Mouse (Mus musculus) embryonic facial prominence, embryonic 14.5 days (tissue): ENCODE measurements around the gene Spsb1. TPM values are rescaled to one million over a fixed set of nuclear protein-coding genes. Genes with fewer than 3 reads are reported as not detected.
A peak's percentile ranks its signal among the peaks of the same experiment; 100 is the strongest.

ENCODE experiments used
- ATAC-seq: fragments of 200-750 bp; cut with Nextera tagmentation; 2 replicates; pipeline ENCODE4 v1.8.0; 2017; ENCODE audit warnings: low read depth, moderate number of reproducible peaks, moderate TSS enrichment
- DNase-seq: peaks from one replicate; pipeline ENCODE4 v3.0.0-alpha.2; 2015; ENCODE audit warnings: low spot score
- H3K27ac ChIP-seq: fragments of 300-500 bp; sonication (generic); replicated peaks from 2 replicates; pipeline ENCODE4 v1.5.1; 2014; ENCODE audit warnings: low read depth, mild to moderate bottlenecking, low read length, moderate library complexity
- H3K27me3 ChIP-seq: fragments of 300-500 bp; sonication (generic); replicated peaks from 2 replicates; pipeline ENCODE4 v1.6.1; 2014; ENCODE audit warnings: low read length; ENCODE audit not compliant: control insufficient read depth, insufficient read depth
- H3K36me3 ChIP-seq: fragments of 300-500 bp; sonication (generic); 2 replicates; pipeline ENCODE4 v1.6.1; 2014; ENCODE audit warnings: low read length, mixed read lengths; ENCODE audit not compliant: control insufficient read depth, insufficient read depth
- H3K4me1 ChIP-seq: fragments of 300-500 bp; sonication (generic); 2 replicates; pipeline ENCODE4 v1.6.1; 2014; ENCODE audit warnings: antibody characterized with exemption, low read length; ENCODE audit not compliant: control insufficient read depth, insufficient read depth
- H3K4me2 ChIP-seq: fragments of 300-500 bp; sonication (generic); 2 replicates; pipeline ENCODE4 v1.6.1; 2014; ENCODE audit warnings: low read depth, mild to moderate bottlenecking, low read length, moderate library complexity, mixed read lengths
- H3K4me3 ChIP-seq: fragments of 300-500 bp; sonication (generic); 2 replicates; pipeline ENCODE4 v1.5.1; 2014; ENCODE audit warnings: low read depth, mild to moderate bottlenecking, low read length
- H3K9ac ChIP-seq: fragments of 300-500 bp; sonication (generic); 2 replicates; pipeline ENCODE4 v1.6.1; 2014; ENCODE audit warnings: low read depth, mild to moderate bottlenecking, low read length, moderate library complexity, mixed read lengths
- H3K9me3 ChIP-seq: fragments of 300-500 bp; sonication (generic); 2 replicates; pipeline ENCODE4 v1.6.1; 2016; ENCODE audit warnings: low read length; ENCODE audit not compliant: control insufficient read depth
- WGBS: fragments of 180-500 bp; shearing (Covaris S2); extraction: QIAGEN DNeasy Blood & Tissue Kit; methylation state at CpG from one replicate; pipeline ENCODE4 v1.1.7; 2014; 5-methylcytosine and 5-hydroxymethylcytosine counted together
- polyA plus RNA-seq: library from polyadenylated mRNA; unstranded; fragments of >200 nt; fragmentation: Nextera tagmentation; extraction: Ambion mirVana; gene quantifications from 2 replicates; pipeline ENCODE4 v1.2.1, GENCODE M21; 2014

Gene Spsb1
- polyA plus RNA-seq, 1 experiment from 2014 or later: 19.6 TPM

GRCm38 (mm10) chr4:149930755-149931154, 24.1 kb downstream of the Spsb1 start:
- no peaks in the 10 kb centered on the region for H3K36me3 ChIP-seq
- H3K4me2 ChIP-seq: no peak overlapping the region
- ATAC-seq (no peak), DNase-seq (no peak)
- H3K9ac ChIP-seq: peak overlapping the region; percentile 14; the same call in 1 of the 2 replicates
- WGBS: 50% methylated on average over 3 of the region's 3 CpGs
- H3K9me3 ChIP-seq: 0 out of 2 replicates have a peak, but pooled peaks cover 3% of the 10 kb centered on the region
- no peak overlapping the region for H3K27ac ChIP-seq
- H3K27me3 ChIP-seq: no peaks in the 10 kb centered on the region
- no peak overlapping the region for H3K4me3 ChIP-seq
- H3K4me1 ChIP-seq: no peaks in the 10 kb centered on the region

- 47% methylated on average over 4 of the region's 5 CpGs for WGBS
- H3K4me2 ChIP-seq: no peak overlapping the region
Observed at GRCm38 (mm10) chr4:149923014-149923413, 31.8 kb downstream of the Spsb1 start.

GRCm38 (mm10) chr4:149922121-149922718, 32.6 kb downstream of the Spsb1 start:
- peak; percentile 53; the same call in 1 of the 2 replicates for ATAC-seq
- H3K9ac ChIP-seq: 0 out of 2 replicates have a peak overlapping the region, but pooled peaks have one; percentile 30
- peak overlapping the region; percentile 83 for H3K27ac ChIP-seq
- no peaks in the 10 kb centered on the region for H3K36me3 ChIP-seq
- H3K4me3 ChIP-seq: no peak overlapping the region
- 0 out of 2 replicates have a peak overlapping the region, but pooled peaks have one; percentile 9 for H3K4me2 ChIP-seq
- peak; percentile 78 for DNase-seq
- peaks cover 55% of the 10 kb centered on the region for H3K4me1 ChIP-seq
- H3K27me3 ChIP-seq: no peaks in the 10 kb centered on the region
- 0 out of 2 replicates have a peak, but pooled peaks cover 6% of the 10 kb centered on the region for H3K9me3 ChIP-seq
- 21% methylated on average over 14 of the region's 14 CpGs for WGBS

More at GRCm38 (mm10) chr4:149923014-149923413, 31.8 kb downstream of the Spsb1 start:
- DNase-seq: no peak
- no peaks in the 10 kb centered on the region for H3K36me3 ChIP-seq
- H3K9me3 ChIP-seq: 0 out of 2 replicates have a peak, but pooled peaks cover 6% of the 10 kb centered on the region
- H3K27ac ChIP-seq: no peak overlapping the region; the same call in 1 of the 2 replicates
- no peaks in the 10 kb centered on the region for H3K27me3 ChIP-seq
- no peak overlapping the region for H3K9ac ChIP-seq
- H3K4me3 ChIP-seq: no peak overlapping the region
- ATAC-seq: no peak
- H3K4me1 ChIP-seq: peaks cover 55% of the 10 kb centered on the region

- Histone ChIP-seq H3K9me3 (0 out of 2 replicates have a peak, but pooled peaks cover 4% of the 10 kb centered on the region), H3K4me2 (peak overlapping the region; percentile 16; the same call in 1 of the 2 replicates), H3K27me3 (no peaks in the 10 kb centered on the region), H3K4me3 (no peak overlapping the region), H3K27ac (peak overlapping the region; percentile 83), H3K9ac (0 out of 2 replicates have a peak overlapping the region, but pooled peaks have one; percentile 37), H3K4me1 (peaks cover 59% of the 10 kb centered on the region), H3K36me3 (no peaks in the 10 kb centered on the region)
- 20% methylated on average over 12 of the region's 12 CpGs for WGBS
- peak; percentile 87 for DNase-seq
- ATAC-seq: peak; percentile 45
Observed at GRCm38 (mm10) chr4:149920886-149921285, 34.0 kb downstream of the Spsb1 start.

GRCm38 (mm10) chr4:149918455-149919070, 36.3 kb downstream of the Spsb1 start:
- Histone ChIP-seq H3K4me1 (peaks cover 54% of the 10 kb centered on the region), H3K9ac (no peak overlapping the region), H3K9me3 (no peaks in the 10 kb centered on the region), H3K27ac (no peak overlapping the region), H3K27me3 (no peaks in the 10 kb centered on the region), H3K4me3 (no peak overlapping the region), H3K36me3 (no peaks in the 10 kb centered on the region), H3K4me2 (no peak overlapping the region)
- DNase-seq (no peak), ATAC-seq (no peak)
- 71% methylated on average over 15 of the region's 15 CpGs for WGBS

- no peak overlapping the region for H3K4me2 ChIP-seq
- no peaks in the 10 kb centered on the region for H3K36me3 ChIP-seq
- no peak for ATAC-seq
- 0 out of 2 replicates have a peak overlapping the region, but pooled peaks have one; percentile 37 for H3K9ac ChIP-seq
- DNase-seq: no peak
- H3K27me3 ChIP-seq: no peaks in the 10 kb centered on the region
- H3K9me3 ChIP-seq: no peaks in the 10 kb centered on the region
- no peak overlapping the region for H3K27ac ChIP-seq
- no peak overlapping the region for H3K4me3 ChIP-seq
- 42% methylated on average over 3 of the region's 3 CpGs for WGBS
- H3K4me1 ChIP-seq: peaks cover 52% of the 10 kb centered on the region
Observed at GRCm38 (mm10) chr4:149916831-149917230, 38.0 kb downstream of the Spsb1 start.

GRCm38 (mm10) chr4:149913709-149914370, 41.0 kb downstream of the Spsb1 start:
- Histone ChIP-seq H3K4me3 (no peak overlapping the region), H3K36me3 (no peaks in the 10 kb centered on the region), H3K4me1 (peaks cover 28% of the 10 kb centered on the region), H3K9me3 (no peaks in the 10 kb centered on the region), H3K27me3 (no peaks in the 10 kb centered on the region), H3K27ac (no peak overlapping the region), H3K4me2 (no peak overlapping the region), H3K9ac (no peak overlapping the region)
- ATAC-seq (peak; percentile 74), DNase-seq (peak; percentile 63)
- 60% methylated on average over 7 of the region's 7 CpGs for WGBS

GRCm38 (mm10) chr4:149912451-149912850, 42.4 kb downstream of the Spsb1 start:
- no peaks in the 10 kb centered on the region for H3K9me3 ChIP-seq
- WGBS: 17% methylated on average over 4 of the region's 4 CpGs
- no peak overlapping the region for H3K27ac ChIP-seq
- peaks cover 31% of the 10 kb centered on the region for H3K4me1 ChIP-seq
- H3K9ac ChIP-seq: no peak overlapping the region
- no peaks in the 10 kb centered on the region for H3K36me3 ChIP-seq
- no peak for ATAC-seq
- no peak overlapping the region for H3K4me2 ChIP-seq
- no peaks in the 10 kb centered on the region for H3K27me3 ChIP-seq
- H3K4me3 ChIP-seq: no peak overlapping the region
- no peak for DNase-seq
